Mouse (Mus musculus): ENCODE measurements around the gene Ccdc58. TPM values are rescaled to one million over a fixed set of nuclear protein-coding genes. Genes with fewer than 3 reads are reported as not detected.
"Not testable (repeated sequence)": the region's sequence is repeated elsewhere in the genome, so short reads cannot be mapped to it uniquely, and the experiment has no call there.

The Ccdc58 gene
- total RNA-seq, 2 experiments from 2014 or later, result 19.6 to 31.6 TPM

DNA sequence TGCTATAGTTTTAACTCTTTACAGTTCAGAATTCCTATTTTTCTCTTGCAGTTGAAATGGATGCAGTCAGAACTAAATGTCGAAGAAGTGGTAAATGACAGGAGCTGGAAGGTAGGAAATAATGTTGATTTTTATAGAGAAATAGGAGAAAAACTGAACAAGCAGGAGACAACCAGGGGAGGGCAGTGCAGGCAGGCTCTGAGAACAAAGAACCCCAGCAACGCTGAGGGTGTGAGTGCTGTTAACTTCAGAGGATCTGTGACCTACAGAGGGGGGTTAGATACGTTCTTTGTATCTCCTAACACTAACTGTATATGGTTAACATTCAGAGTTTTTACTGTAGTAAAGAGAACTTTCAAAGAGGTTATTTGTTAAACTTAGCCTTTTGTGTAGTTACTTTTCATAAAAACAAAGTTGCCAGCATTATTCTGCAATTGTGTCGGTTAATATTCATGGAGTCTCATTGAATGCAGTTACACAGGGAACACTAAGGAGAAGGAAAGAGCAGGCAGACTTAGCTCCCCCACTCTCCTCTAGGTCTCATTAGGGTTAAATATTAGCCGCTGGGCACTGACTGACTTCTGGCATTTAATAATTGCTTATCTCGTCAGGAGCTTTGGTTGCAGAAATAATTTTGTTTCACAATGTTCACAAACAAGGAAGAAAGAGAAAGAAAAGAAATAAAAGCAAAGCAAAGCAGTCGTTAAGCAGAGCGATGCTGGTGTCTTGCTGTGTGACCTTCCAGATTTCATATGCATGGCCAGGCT, 18.5 kb downstream of the Ccdc58 start:
- no peak overlapping the region for H3K27ac ChIP-seq
- no peak for TF ChIP-seq CTCF (IDR thresholded peaks at IDR 0.05)
- no peak overlapping the region for H3K4me3 ChIP-seq
- no peak for DNase-seq
- intact Hi-C loops (cut with DNase I), result no loop called here

DNA sequence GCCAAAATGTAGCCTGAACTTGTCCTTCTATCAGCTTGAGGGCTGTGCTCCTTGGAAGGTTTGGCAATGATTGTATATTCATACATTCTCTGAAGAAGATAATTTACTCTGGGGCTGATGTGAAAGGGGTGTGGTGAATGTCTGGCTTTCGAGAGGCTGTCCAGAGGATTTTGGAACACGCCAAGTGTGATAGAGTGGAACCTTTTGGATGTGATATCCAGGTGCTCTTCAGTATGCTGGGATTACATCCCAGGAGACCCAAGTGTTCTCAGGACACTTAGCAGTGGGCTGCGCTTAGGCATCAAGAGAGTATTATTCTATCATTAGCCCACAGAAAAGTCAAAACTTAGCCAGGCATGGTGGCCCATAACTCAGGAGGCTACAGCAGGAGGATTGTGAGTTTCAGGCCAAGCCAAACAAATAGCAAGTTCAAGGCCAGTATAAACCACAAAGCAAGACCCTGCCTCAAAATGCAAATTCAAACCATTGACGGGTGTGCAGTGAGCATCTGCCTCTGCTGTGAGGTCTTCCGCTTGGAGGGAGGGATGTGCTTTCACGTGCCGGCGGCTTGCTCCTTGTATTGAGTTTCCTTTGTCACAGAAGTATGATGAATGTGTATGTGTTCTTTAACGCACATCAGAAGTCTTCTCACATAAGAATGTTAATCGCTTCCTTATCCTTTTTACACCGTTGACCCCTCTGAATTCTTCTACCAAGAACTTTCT, 19.5 kb downstream of the Ccdc58 start:
- intact Hi-C loops (cut with DNase I), result no loop called here
- TF ChIP-seq CTCF (IDR thresholded peaks at IDR 0.05), result no peak
- no peak overlapping the region for H3K4me3 ChIP-seq
- H3K27ac ChIP-seq, result no peak overlapping the region
- no peak for DNase-seq

DNA sequence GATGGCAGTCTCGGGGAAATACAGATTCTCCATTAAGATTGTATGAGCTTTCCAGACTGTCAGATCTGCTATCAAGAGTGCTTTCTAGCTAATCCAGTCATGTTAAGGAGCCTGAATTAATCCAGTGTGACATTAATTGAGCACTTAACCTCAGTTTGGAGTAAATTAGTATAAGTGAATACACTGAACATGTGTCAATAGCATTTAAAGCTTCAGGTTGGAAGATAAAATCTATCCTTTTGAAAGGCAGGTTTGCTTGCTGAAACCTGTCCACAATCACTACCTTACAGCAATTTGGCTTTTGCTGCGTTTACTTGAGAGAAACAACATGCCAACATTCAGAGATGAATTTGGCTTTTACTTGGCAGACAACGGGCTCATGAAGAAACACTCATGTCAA, 22.6 kb downstream of the Ccdc58 start:
- TF ChIP-seq CTCF (IDR thresholded peaks at IDR 0.05), result no peak
- intact Hi-C loops (cut with DNase I), result no loop called here
- H3K27ac ChIP-seq, result no peak overlapping the region
- no peak overlapping the region for H3K4me3 ChIP-seq
- DNase-seq, result no peak

DNA sequence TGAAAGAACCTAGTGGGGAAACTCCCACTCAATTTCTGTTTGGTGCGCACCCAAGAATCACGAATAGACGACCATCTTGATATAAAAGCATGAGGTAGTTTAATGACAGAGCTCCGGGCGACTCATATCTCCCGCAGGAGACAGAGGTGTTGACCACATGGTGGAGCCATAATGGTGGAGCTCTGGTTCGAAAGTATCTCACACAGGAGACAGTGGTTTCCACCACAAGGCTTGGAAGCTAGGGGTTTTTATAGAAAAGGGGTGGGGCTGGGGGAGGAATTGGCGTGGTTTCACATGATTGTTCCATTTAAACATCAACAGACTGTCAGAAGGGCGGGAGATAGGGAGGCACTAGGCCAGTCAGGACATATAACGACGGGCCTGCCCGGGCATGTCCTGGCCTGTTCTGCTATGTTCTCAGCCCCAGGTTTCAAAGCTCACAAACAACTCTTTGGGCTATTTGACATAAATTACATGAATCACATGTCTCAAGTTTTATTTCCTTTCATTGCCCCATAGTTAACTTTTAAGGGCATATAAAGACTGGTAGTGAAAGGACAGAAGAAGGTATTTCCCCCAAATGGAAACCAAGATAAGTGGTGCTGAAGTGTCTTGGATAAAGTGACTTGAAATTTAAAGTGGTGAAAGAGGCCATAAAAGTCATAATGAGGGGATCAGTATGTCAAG, 26.5 kb downstream of the Ccdc58 start:
- intact Hi-C loops (cut with DNase I); H3K27ac ChIP-seq; H3K4me3 ChIP-seq; DNase-seq: not testable (repeated sequence)

DNA sequence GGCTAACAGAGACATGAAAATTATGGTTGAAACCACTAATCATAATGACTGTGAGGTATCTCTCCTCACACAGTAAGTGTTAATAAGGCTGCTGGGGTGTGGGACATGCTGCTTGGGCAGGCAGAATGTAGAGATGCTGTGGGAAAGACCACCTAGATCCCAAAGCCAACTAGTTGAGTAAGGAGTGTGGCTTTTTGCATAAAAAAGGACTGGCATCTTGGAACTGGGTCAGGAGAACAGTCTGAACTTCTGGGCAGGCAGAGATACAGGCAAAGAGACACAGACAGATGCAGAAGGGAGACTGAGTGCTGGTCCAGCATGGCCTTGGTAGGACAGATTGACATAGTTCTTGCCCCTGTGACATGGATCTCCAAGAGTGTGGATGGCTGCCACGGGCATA, 30.0 kb downstream of the Ccdc58 start:
- Histone ChIP-seq H3K27ac (no peak overlapping the region), H3K4me3 (no peak overlapping the region)
- intact Hi-C loops (cut with DNase I), result no loop called here
- no peak for DNase-seq
- no peak for TF ChIP-seq CTCF (IDR thresholded peaks at IDR 0.05)

DNA sequence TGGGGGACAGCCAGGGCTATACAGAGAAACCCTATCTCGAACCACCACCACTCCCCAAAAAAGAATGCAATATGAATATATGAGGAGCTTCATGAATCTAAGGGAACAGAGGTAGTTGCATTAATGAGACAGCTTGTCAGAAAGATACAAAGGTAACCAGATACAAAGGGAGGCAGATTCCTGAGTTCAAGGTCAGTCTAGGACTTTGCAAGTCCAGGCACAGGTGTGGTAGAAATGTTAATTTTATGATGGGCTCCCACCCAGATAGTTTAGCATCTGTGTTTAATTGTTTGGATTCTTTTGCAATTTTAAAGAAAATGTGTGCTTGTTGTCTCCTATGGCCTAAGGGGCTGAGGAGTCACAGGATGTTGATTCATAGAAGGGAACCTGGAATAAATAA, 30.7 kb downstream of the Ccdc58 start:
- DNase-seq, result no peak
- no peak overlapping the region for H3K4me3 ChIP-seq
- intact Hi-C loops (cut with DNase I), result no loop called here
- TF ChIP-seq CTCF (IDR thresholded peaks at IDR 0.05), result no peak
- H3K27ac ChIP-seq, result no peak overlapping the region

DNA sequence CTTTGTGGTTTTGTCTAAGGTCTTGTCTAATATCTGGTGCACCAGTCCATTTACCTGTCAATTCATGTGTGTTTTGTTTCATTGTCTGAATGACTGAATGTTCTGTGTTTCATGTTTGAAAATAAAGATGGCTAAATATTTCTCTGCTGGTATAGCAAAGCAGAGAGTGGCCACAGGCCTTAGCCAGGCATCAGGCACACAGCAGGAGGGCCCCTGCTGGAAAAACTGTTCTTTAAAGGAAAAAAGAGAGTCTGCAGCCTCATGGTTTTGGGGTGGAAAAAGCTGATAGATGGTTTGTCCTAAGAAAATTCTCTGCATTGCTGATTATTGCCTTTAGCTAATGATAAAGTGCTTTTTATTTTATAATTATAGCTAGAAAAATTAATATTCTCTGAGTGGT, 40.0 kb downstream of the Ccdc58 start:
- DNase-seq; intact Hi-C loops (cut with DNase I); H3K27ac ChIP-seq; H3K4me3 ChIP-seq: not testable (repeated sequence)

DNA sequence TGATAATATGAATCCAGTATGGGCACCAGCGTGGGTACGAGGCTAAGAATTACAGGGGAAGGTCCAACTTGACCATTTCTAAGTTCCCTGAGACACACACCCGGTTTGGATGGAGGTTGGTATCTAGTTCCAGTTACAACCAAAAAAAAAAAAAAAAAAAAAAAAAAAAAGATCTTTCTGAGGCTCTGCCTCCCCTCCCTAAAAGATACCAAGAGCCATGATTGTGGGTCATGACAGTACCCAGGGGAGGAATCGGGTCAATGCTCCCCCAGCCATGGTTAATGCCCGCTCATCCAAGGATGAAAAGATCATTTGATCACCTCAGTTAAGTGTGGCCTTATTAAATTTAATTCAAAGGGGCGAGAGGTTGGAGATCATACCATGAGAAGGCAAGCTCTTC, 44.3 kb downstream of the Ccdc58 start:
- H3K27ac ChIP-seq; H3K4me3 ChIP-seq; DNase-seq; intact Hi-C loops (cut with DNase I): not testable (repeated sequence)

DNA sequence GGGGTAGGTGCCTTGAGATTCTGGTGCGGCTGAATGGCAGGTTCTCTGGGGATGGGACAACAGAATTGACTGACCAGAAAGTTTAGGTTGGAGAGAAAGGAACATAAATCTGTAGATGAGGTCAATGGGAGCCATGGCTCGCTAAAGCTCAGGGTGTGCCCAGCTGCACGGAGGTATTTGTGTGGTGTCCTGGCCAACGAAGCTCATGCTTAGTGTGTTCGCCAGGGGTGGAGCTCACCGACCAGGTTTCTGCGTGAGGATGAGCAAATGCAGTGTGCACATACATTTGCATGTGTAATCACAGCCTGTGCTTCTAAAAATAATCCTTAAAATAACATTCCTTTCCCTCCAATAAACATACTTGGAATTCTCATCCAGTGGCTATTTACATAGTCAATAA, 56.6 kb downstream of the Ccdc58 start:
- intact Hi-C loops (cut with DNase I), result no loop called here
- Histone ChIP-seq H3K4me3 (no peak overlapping the region), H3K27ac (no peak overlapping the region)
- DNase-seq, result no peak
- no peak for TF ChIP-seq CTCF (IDR thresholded peaks at IDR 0.05)

DNA sequence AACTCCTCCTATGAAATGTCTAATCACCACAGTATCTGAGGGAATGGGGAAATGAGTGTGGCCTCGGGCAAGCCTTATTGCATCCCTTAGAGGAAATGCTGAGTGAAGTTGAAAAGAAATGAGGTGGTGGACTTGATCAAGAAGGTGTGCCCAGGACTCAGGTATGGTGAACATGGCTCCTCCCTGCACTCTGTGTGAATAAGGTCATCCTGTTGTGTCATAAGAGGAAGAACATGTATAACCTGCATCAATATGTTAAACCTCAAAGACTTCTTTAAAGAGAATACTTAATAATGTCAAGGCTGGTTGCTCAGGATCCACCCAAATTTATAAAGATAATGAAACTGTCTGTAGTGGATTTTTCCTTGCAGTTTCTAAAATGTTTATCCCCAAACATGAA, 59.7 kb downstream of the Ccdc58 start, which contains the start of gene Csta1:
Gene Csta1 (minus strand): TSS at position 101 of the 400 bp plus-strand sequence.
- no peak for TF ChIP-seq CTCF (IDR thresholded peaks at IDR 0.05)
- Histone ChIP-seq H3K27ac (no peak within 1 kb of the TSS), H3K4me3 (no peak within 1 kb of the TSS)
- intact Hi-C loops (cut with DNase I), result no loop called here
- DNase-seq, result no peak

DNA sequence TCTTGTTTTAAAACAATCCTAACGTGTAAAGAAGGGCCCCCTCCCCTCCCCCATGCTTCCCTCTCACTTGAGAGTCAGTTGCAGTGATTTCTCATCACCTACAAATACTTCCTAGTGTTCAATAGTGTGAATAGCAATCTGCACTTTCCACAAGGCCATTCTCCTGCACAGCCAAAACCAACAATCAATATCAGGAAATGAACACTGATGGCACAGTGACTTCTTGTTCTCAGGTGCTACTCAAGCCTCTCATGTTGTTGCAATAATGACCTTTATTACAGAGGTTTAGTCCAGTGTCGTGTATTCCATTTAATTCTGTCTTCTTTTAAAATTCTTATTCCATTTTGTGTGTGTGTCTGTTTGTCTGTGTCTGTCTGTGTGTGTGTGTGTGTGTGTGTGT, 66.7 kb downstream of the Ccdc58 start:
- intact Hi-C loops (cut with DNase I), result no loop called here
- TF ChIP-seq CTCF (IDR thresholded peaks at IDR 0.05), result no peak
- H3K27ac ChIP-seq, result no peak overlapping the region
- no peak overlapping the region for H3K4me3 ChIP-seq
- no peak for DNase-seq

Other genes starting within 250 kb of the Ccdc58 start
- gene Parp14, start 200.1 kb upstream of the Ccdc58 start, total RNA-seq (2021), result 1 to 10 TPM; 2.9 to 4.4 TPM
- gene Parp9, start 133.2 kb upstream of the Ccdc58 start, total RNA-seq (2021), result 1 to 10 TPM; 3.7 to 4.9 TPM
- 1 to 10 TPM; 3.3 to 4.5 TPM for gene Dtx3l, start 132.5 kb upstream of the Ccdc58 start, total RNA-seq (2021)
- 100 to 1,000 TPM; 176 to 180 TPM for gene Kpna1, start 92.9 kb upstream of the Ccdc58 start, total RNA-seq (2021)
- gene Wdr5b, start 30.5 kb upstream of the Ccdc58 start, total RNA-seq (2021), result 1 to 10 TPM; 1.3 to 1.9 TPM
- gene Fam162a, start 91 bp upstream of the Ccdc58 start, total RNA-seq (2021), result 100 to 1,000 TPM; 112 to 147 TPM
- not detected for gene Csta1, start 59.6 kb downstream of the Ccdc58 start, total RNA-seq (2021)
- gene Stfa2l1, start 85.1 kb downstream of the Ccdc58 start, total RNA-seq (2021), result not detected
- not detected for gene Gm5483, start 112.5 kb downstream of the Ccdc58 start, total RNA-seq (2021)
- not detected for gene Gm5416, start 138.7 kb downstream of the Ccdc58 start, total RNA-seq (2021)
- gene 2010005H15Rik, start 149.8 kb downstream of the Ccdc58 start, total RNA-seq (2021), result not detected
- gene Stfa1, start 205.3 kb downstream of the Ccdc58 start, total RNA-seq (2021), result not detected

All from gastrocnemius, adult 2 months (tissue).